Mouse (Mus musculus) brain, adult 2 months (tissue): ENCODE results near the gene Krtap3-1.

Source experiments
- DNase-seq: peaks from one replicate; pipeline ENCODE4 v3.0.0; 2011; ENCODE audit warnings: low read depth, low spot score

Krtap3-1 gene

DNA sequence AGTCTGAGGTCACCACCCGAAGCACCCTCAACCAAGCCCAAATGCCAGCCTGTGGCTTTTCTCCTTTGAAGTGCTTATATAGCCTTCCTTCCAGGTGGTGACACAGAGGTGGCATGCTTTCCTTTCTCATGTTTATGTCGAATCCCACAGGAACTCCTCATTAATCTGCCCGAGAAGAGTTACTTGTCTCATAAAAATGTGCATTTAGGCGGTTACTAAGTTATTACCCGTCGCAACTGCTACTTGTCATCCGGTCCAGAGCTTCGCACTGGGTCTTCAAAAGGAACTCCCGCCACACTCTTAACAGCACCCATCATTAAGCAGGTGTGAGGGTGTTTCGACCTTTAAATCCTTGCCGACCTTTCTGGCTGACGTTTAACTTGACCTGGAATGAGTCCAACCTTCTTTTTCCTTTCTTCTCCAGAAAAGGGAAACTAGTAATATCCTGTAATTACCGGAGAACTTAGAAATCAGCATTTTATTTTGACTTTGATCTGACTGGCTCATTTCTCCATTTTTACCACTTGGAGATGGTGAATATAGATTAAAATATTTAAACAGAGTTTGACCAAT lies 45.1 kb downstream of the Krtap3-1 start, which contains the start of gene Krt39:
Gene Krt39, minus strand, starts transcription at position 51 of the 573 bp plus-strand sequence.
- DNase-seq: no peak
